Mouse (Mus musculus): Measurements from ENCODE around the gene Sema3f. TPM values are rescaled to one million over a fixed set of nuclear protein-coding genes. Genes with fewer than 3 reads are reported as not detected.

The Sema3f gene
- 37.7 and 44.0 TPM in 2 replicates for polyA plus RNA-seq (2015; fragmentation: Nextera tagmentation; extraction: Ambion mirVana)

DNA sequence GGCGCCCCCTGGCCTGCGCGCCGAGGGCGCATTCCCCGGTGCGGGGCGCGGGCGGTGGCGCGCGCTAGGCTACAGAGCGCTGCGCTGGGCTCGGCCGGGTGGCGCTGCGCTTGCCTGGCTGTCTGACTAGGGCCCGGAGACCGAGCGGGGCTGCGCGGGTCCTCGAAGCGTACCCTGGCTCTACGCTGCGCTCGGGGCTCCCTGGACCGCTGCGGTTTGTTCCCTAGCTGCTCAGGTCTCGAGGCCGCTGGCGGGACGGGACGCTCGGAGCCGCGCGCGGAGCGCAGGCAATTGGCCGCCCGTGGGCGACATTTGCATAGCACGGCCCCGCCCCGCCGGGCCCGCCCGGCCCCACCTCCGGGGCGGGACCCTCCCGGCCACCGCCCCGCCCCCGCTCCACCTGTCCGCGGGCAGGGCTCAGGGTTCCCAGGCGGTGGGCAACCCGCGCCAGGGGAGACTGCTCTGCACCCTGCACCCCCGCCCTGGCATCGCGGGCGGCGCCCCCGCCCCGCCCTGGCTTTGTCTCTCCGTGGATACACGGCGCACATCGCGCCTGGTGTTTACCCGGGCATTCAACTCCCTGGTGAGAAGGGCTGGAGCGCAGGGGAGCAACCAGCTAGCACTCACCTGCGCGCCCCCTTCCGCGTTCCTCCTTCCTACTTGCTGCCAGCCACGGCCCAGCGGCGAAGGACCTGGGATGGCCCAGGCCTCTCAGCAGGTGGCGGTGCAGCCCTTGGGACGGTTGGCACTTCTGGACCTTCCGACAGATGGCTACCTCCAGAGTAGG, at the start of gene Sema3f:
Gene Sema3f, minus strand, starts transcription at position 779 of the 787 bp plus-strand sequence.
- H3K4me3 ChIP-seq: peak within 1 kb of the TSS; percentile 81
- H3K4me2 ChIP-seq: peak within 1 kb of the TSS; percentile 78
- peaks cover 7% of the 10 kb centered on the region for H3K36me3 ChIP-seq
- H3K27ac ChIP-seq: peak within 1 kb of the TSS; percentile 97
- whole genome bisulfite sequencing: under 1% methylated on average over 75 of the region's 86 CpGs
- H3K9ac ChIP-seq: peak within 1 kb of the TSS; percentile 99
- peak; percentile 78 for ATAC-seq (ENCODE audit: insufficient number of reproducible peaks, insufficient read depth, low FRiP score, low TSS enrichment, low read depth)
- H3K27me3 ChIP-seq: no peaks in the 10 kb centered on the region
- peaks cover 54% of the 10 kb centered on the region for H3K4me1 ChIP-seq
- H3K9me3 ChIP-seq: no peaks in the 10 kb centered on the region

DNA sequence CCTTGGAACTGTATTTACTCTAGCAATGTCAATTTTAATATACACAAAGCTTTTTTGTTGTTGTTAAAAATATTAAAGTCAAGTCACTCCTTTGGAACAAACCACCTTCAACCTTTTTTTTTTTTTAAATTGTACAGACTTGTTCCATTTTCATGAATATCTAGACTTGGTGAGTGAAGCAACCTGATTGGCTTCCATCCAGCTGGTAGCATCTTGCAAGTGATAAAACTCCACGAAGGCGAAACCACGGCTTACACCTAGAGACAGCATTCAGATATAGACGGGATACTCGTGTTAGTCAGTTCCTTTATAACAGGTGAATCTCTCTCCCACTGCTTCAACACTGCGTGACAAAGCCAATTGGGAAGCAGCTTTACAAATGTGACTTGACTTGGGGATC, 49.3 kb upstream of the Sema3f start:
- H3K36me3 ChIP-seq: peaks cover 93% of the 10 kb centered on the region
- no peak overlapping the region for H3K4me2 ChIP-seq
- no peak overlapping the region for H3K4me3 ChIP-seq
- no peak for ATAC-seq (ENCODE audit: insufficient number of reproducible peaks, insufficient read depth, low FRiP score, low TSS enrichment, low read depth)
- no peaks in the 10 kb centered on the region for H3K4me1 ChIP-seq
- no peaks in the 10 kb centered on the region for H3K27me3 ChIP-seq
- no peak overlapping the region for H3K27ac ChIP-seq
- WGBS: 95% methylated on average over 6 of the region's 6 CpGs
- H3K9me3 ChIP-seq: no peaks in the 10 kb centered on the region
- H3K9ac ChIP-seq: no peak overlapping the region

DNA sequence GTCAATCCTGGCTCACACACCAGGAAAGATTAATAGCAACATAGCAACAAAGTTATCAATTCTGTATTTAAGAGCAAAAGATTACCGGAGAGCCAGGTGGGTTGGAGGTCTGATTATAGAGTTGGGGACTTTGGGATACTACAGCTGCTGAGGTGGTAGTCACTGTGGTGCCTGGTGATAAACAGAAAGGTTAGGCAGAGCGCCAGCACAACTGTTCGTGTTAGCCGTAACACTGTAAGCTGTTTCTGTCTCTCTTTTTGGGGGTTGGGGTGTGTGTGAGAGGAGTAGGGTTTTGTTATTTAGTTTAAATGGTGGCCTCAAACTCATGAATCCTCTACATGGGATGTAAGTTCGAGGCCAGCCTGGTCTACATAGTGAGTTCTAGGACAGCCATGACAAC, 40.1 kb upstream of the Sema3f start:
- WGBS: 94% methylated on average over 5 of the region's 5 CpGs
- no peaks in the 10 kb centered on the region for H3K4me1 ChIP-seq
- peaks cover 95% of the 10 kb centered on the region for H3K36me3 ChIP-seq
- ATAC-seq (ENCODE audit: insufficient number of reproducible peaks, insufficient read depth, low FRiP score, low TSS enrichment, low read depth): no peak
- H3K27ac ChIP-seq: no peak overlapping the region
- H3K9ac ChIP-seq: no peak overlapping the region
- no peaks in the 10 kb centered on the region for H3K27me3 ChIP-seq
- no peaks in the 10 kb centered on the region for H3K9me3 ChIP-seq
- no peak overlapping the region for H3K4me2 ChIP-seq
- H3K4me3 ChIP-seq: no peak overlapping the region

- Histone ChIP-seq H3K4me2 (no peak overlapping the region), H3K4me1 (no peaks in the 10 kb centered on the region), H3K9ac (no peak overlapping the region), H3K36me3 (peaks cover 97% of the 10 kb centered on the region), H3K9me3 (no peaks in the 10 kb centered on the region), H3K27ac (no peak overlapping the region), H3K4me3 (no peak overlapping the region), H3K27me3 (no peaks in the 10 kb centered on the region)
- WGBS: 95% methylated on average over 3 of the region's 3 CpGs
- ATAC-seq (ENCODE audit: insufficient number of reproducible peaks, insufficient read depth, low FRiP score, low TSS enrichment, low read depth): no peak
Measured at GRCm38 (mm10) chr9:107748063-107748462, 37.8 kb upstream of the Sema3f start.

DNA sequence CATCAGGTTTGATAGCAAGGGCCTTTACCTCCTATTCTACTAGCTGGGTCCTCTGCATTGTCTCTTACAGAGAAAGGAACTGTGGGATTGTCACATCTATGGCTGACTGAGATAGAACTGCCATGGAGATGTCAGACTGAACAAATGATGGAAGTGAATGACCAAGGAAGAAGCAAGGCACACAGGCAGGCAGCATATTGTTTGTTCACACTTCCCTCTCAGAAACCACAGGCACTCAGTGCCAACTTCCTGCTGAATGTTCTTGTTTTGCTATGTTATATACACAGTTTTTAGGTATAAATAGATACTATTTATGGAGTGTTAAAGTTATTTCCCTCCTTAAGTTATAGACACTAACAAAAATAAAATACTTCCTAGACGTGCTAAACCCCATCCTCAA, 37.0 kb upstream of the Sema3f start:
- Histone ChIP-seq H3K27me3 (no peaks in the 10 kb centered on the region), H3K9ac (no peak overlapping the region), H3K4me2 (no peak overlapping the region), H3K9me3 (no peaks in the 10 kb centered on the region), H3K4me3 (no peak overlapping the region), H3K36me3 (peaks cover 98% of the 10 kb centered on the region), H3K4me1 (no peaks in the 10 kb centered on the region), H3K27ac (no peak overlapping the region)
- no peak for ATAC-seq (ENCODE audit: insufficient number of reproducible peaks, insufficient read depth, low FRiP score, low TSS enrichment, low read depth)
- 96% methylated on average over 1 of the region's 1 CpGs for WGBS

DNA sequence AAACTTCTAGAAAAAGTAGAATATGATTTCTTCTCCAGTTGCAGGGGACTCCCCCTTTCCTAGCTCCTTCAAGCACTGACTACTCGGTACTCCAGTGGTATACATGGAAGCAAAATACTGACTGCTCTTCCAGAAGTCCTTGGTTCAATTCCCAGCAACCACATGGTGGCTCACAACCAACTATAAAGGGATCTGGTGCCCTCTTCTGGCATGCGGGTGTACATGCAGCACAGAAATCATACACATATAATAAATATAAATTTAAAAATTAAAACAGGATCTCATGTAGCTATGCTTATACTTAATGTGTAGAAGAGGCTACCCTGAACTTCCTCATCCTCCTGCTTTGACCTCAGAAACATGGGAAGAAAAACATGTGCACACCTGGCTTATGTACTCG, 36.4 kb upstream of the Sema3f start:
- Histone ChIP-seq H3K27me3 (no peaks in the 10 kb centered on the region), H3K36me3 (peaks cover 98% of the 10 kb centered on the region), H3K9ac (no peak overlapping the region), H3K9me3 (no peaks in the 10 kb centered on the region), H3K4me2 (no peak overlapping the region), H3K4me3 (no peak overlapping the region), H3K4me1 (no peaks in the 10 kb centered on the region), H3K27ac (no peak overlapping the region)
- ATAC-seq (ENCODE audit: insufficient number of reproducible peaks, insufficient read depth, low FRiP score, low TSS enrichment, low read depth): no peak
- 90% methylated on average over 3 of the region's 3 CpGs for WGBS

GRCm38 (mm10) chr9:107744061-107744460, 33.8 kb upstream of the Sema3f start:
- Histone ChIP-seq H3K27ac (no peak overlapping the region), H3K4me3 (no peak overlapping the region), H3K9me3 (no peaks in the 10 kb centered on the region), H3K36me3 (peaks cover 98% of the 10 kb centered on the region), H3K9ac (no peak overlapping the region), H3K4me2 (no peak overlapping the region), H3K27me3 (no peaks in the 10 kb centered on the region), H3K4me1 (no peaks in the 10 kb centered on the region)
- no peak for ATAC-seq (ENCODE audit: insufficient number of reproducible peaks, insufficient read depth, low FRiP score, low TSS enrichment, low read depth)
- WGBS: 92% methylated on average over 6 of the region's 6 CpGs

DNA sequence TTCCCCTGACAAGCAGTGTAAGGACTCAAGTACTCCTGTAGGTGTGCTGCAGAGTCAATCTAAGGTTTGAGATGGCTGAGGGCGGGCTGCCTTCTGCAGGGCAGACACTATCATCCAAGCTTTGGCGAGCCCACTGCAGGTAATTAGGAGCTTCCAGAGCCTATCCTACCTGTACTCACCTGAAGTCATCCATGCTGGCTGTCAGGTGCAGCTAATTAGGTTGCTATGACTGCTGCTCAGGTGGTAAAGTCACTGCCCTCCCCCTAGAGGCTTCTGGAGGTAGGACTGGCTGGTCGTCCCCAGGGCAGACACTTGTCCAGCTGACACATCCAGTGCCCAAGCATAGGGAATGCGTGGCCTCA, 28.5 kb upstream of the Sema3f start:
- Histone ChIP-seq H3K9me3 (no peaks in the 10 kb centered on the region), H3K27me3 (no peaks in the 10 kb centered on the region), H3K9ac (no peak overlapping the region), H3K4me1 (peaks cover 38% of the 10 kb centered on the region), H3K27ac (peak overlapping the region; percentile 55), H3K4me2 (no peak overlapping the region), H3K36me3 (peaks cover 56% of the 10 kb centered on the region), H3K4me3 (no peak overlapping the region)
- WGBS: 44% methylated on average over 4 of the region's 4 CpGs
- 0 out of 2 replicates have a peak, but pooled peaks have one; percentile 8 for ATAC-seq (ENCODE audit: insufficient number of reproducible peaks, insufficient read depth, low FRiP score, low TSS enrichment, low read depth)

DNA sequence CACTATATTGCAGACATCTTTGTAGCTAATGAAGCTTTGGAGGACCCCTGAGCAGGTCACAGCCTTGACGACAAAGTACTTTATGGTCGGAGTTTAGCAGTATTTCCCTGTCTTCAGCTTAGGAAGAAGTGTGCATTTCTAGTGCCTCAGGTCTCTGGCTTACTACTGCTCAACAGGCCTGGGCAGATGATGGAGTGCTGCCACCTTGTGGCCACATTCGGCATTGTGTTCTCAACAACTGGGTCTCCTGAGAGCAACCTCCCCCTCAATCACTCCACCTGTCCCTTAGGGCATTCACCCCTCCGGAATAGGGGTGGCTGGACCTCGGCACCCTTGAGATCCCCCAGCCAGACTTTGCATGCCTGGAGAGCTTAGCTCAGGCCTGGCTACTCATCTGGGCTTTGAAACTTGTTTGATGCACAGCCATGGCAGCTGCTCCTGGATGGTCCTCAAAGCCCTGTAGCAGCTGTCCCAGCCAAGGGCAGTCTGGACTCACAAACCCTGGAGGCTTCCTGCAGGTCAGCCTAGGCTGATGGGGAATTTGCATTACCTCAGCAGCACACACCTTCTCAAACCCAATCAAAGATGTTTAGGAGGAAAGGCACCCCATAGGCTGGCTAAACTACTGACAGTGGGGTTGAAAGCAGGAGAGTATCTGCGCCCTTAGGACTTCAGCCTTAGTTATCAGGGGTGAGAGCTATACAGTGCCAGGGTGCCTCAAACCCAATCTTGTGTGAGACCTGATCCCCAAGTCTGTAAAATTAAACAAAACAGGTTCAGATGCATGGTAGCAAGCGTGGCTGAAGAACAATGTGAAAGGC, 28.0 kb upstream of the Sema3f start:
- H3K36me3 ChIP-seq: peaks cover 50% of the 10 kb centered on the region

DNA sequence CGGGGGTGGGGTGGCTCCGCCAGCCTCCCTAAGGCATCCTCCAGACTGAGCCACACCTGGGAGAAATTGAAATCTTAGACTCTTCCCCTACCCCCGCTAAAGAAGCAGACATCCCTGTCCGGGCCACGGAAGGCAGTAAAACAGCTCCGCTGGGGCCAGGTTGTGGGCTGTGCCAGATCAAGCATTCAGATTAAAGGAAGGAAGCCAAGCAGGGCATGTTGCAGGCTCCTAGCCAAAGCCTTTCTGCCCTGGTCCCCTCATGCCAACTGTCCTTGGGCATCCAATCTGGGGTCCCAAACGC, 25.9 kb upstream of the Sema3f start:
- WGBS: under 1% methylated on average over 7 of the region's 7 CpGs
- peak; percentile 74 for ATAC-seq (ENCODE audit: insufficient number of reproducible peaks, insufficient read depth, low FRiP score, low TSS enrichment, low read depth)
- H3K4me3 ChIP-seq: peak overlapping the region; percentile 21
- H3K9me3 ChIP-seq: no peaks in the 10 kb centered on the region
- peaks cover 43% of the 10 kb centered on the region for H3K4me1 ChIP-seq
- H3K27ac ChIP-seq: peak overlapping the region; percentile 97
- H3K27me3 ChIP-seq: no peaks in the 10 kb centered on the region
- peaks cover 29% of the 10 kb centered on the region for H3K36me3 ChIP-seq
- H3K9ac ChIP-seq: peak overlapping the region; percentile 59; the same call in 1 of the 2 replicates
- H3K4me2 ChIP-seq: peak overlapping the region; percentile 57

More for the DNA sequence above, 28.0 kb upstream of the Sema3f start:
- peak overlapping the region; percentile 55 for H3K27ac ChIP-seq
- H3K9ac ChIP-seq: peak overlapping the region; percentile 47; the same call in 1 of the 2 replicates
- no peak overlapping the region for H3K4me2 ChIP-seq
- peaks cover 38% of the 10 kb centered on the region for H3K4me1 ChIP-seq
- peak; percentile 52 for ATAC-seq (ENCODE audit: insufficient number of reproducible peaks, insufficient read depth, low FRiP score, low TSS enrichment, low read depth)
- 17% methylated on average over 7 of the region's 7 CpGs for WGBS
- no peak overlapping the region for H3K4me3 ChIP-seq
- no peaks in the 10 kb centered on the region for H3K9me3 ChIP-seq
- H3K27me3 ChIP-seq: no peaks in the 10 kb centered on the region

DNA sequence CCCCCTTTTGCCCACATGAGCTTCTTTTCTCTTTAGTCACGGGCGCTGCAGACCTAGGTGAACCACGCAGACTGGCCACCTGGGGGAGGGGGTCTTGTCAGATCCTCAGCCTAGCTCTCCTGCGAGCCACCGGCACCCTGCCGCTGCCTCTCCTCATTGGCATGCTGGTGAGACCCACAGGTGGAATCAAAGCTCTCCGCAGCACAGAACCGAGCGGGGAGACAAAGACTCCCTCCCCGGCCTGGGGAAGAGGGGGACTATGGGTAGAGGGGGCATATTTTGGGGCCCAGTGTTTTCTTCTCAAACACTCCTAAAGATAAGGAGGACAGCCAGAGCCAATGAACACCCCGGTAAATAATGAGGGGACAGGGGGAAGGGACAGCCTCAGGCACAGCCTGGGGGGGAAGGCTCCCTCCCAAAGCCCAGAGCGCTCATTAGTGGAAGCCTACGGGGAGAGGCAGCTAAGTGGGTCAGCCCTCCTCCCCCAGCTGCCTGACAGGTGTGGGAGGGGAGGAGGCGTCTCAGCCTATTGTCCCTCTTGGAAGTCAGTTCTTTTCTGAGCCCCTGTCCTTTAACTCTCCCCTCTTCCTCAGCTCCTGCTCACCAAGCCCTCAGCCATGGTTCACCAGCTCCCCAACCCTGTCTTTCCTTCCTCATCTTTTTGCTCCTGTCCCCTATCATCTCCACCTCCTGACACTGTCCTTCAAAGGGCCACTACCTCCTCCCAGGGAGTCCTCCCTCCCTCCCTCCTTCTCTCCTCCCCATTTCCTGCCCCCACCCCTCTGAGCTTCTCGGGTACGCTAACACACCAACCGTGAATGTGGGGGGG, 25.3 kb upstream of the Sema3f start:
- Histone ChIP-seq H3K27me3 (no peaks in the 10 kb centered on the region), H3K4me2 (peak overlapping the region; percentile 57), H3K9me3 (no peaks in the 10 kb centered on the region), H3K27ac (peak overlapping the region; percentile 97), H3K36me3 (peaks cover 24% of the 10 kb centered on the region), H3K9ac (peak overlapping the region; percentile 59), H3K4me1 (peaks cover 49% of the 10 kb centered on the region), H3K4me3 (peak overlapping the region; percentile 21)
- WGBS: 2% methylated on average over 17 of the region's 17 CpGs
- no peak for ATAC-seq (ENCODE audit: insufficient number of reproducible peaks, insufficient read depth, low FRiP score, low TSS enrichment, low read depth)

All from embryonic facial prominence, embryonic 13.5 days (tissue).